Mouse (Mus musculus) CH12.LX (cell line): ENCODE results near the gene Sf3a1.

Source experiments
- CTCF ChIP-seq, 2 experiments: IDR thresholded peaks in 1 of 2; conservative IDR thresholded peaks in 1 of 2; 2 replicates each; pipeline ENCODE4 v1.5.1; 2011 to 2012; ENCODE audit warnings: low read depth in 2 of 2, low read length in 2 of 2, improper control_type of control experiment in 1 of 2, inconsistent platforms in 1 of 2, mild to moderate bottlenecking in 1 of 2, moderate library complexity in 1 of 2
- E2F4 ChIP-seq: IDR thresholded peaks from 2 replicates; pipeline ENCODE4 v1.6.1; 2011; ENCODE audit warnings: low read depth, low read length, improper control_type of control experiment; ENCODE audit not compliant: insufficient replicate concordance
- EP300 ChIP-seq: IDR thresholded peaks from 2 replicates; pipeline ENCODE4 v1.6.1; 2011; ENCODE audit warnings: low read length, improper control_type of control experiment
- HCFC1 ChIP-seq: IDR thresholded peaks from 2 replicates; pipeline ENCODE4 v1.6.1; 2012; ENCODE audit warnings: low read depth, mild to moderate bottlenecking, inconsistent platforms, low read length, improper control_type of control experiment
- POLR2A ChIP-seq: IDR thresholded peaks from 2 replicates; pipeline ENCODE4 v1.6.1; 2011; ENCODE audit warnings: low read depth, mild to moderate bottlenecking, improper control_type of control experiment, low read length
- RCOR1 ChIP-seq: conservative IDR thresholded peaks from 2 replicates; pipeline ENCODE4 v1.6.1; 2012; ENCODE audit warnings: low read depth, mild to moderate bottlenecking, inconsistent platforms, low read length, improper control_type of control experiment
- ZNF384 ChIP-seq: IDR thresholded peaks from 2 replicates; pipeline ENCODE4 v1.6.1; 2012; ENCODE audit warnings: low read depth, low read length, improper control_type of control experiment, inconsistent platforms

- TF ChIP-seq POLR2A (no peak), CTCF (conservative IDR thresholded peaks at IDR 0.05 in 1 of 2, IDR thresholded peaks at IDR 0.05 in 1 of 2; ENCODE audit: low read depth in 2 of 2, low read length in 2 of 2) (no peak), E2F4 (no peak), RCOR1 (no peak), EP300 (no peak), ZNF384 (no peak), HCFC1 (no peak)
Observed at GRCm38 (mm10) chr11:4187318-4187700, 27.2 kb downstream of the Sf3a1 start.
